Mouse (Mus musculus): ENCODE results near the gene Calr.

DNA sequence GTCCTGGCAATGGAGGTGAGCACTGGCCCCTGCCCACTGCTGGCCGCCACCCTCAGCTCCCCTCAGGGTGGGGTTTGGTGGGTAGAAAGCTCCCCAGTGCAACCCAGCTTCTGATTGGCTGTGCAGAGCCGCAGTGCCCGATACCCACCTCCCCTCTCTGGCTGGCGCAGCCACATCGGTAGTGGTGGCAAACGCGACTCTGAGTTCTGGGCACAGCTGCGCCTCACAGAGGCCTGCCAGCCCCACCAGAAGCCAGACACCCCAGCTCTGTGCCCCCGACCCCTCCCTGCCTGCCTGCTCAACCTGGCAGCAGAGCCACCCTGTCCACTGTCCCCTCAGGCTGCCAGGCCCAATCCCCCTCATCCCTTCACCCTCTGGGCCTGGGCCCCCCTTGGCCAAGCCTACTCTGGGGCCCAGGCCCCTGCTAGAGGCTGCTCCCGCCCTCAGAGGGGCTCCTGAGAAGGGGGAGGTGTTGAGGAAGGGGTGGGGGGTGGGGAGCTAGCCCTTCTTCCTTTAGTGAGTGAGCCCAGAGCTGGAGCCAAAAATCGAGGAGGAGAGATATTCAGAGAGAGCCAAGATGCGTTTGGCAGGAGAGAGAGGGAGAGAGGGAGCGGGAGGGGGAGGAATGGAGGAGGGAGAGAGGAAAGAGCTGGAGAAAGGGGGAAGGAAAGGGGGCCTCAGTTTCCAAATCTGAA, 52.8 kb downstream of the Calr start:
- TF ChIP-seq POLR2A (IDR thresholded peaks at IDR 0.05; ENCODE audit: low read depth, low read length) (no peak), CTCF (IDR thresholded peaks at IDR 0.05; ENCODE audit: extremely low read depth, insufficient read depth, insufficient read length, insufficient replicate concordance) (no peak)
